Mouse (Mus musculus) left cerebral cortex, postnatal 14 days (tissue): ENCODE results near the gene Wrap53. TPM values are rescaled to one million over a fixed set of nuclear protein-coding genes. Genes with fewer than 3 reads are reported as not detected.
A peak's percentile ranks its signal among the peaks of the same experiment; 100 is the strongest.

Source experiments
- DNase-seq, 2 experiments: peaks; one replicate each; pipeline ENCODE4 v3.0.0; 2021 to 2022; ENCODE audit warnings: low spot score in 2 of 2, mixed read lengths in 1 of 2
- intact Hi-C: fragments of 180-260 bp; cut with DNase I; formaldehyde crosslinking; loops from one replicate; pipeline ENCODE4 v1.15.1; 2025
- total RNA-seq, 2 experiments: library from RNA; stranded (reverse); gene quantifications; 2 replicates each; pipeline ENCODE4 v1.2.3; 2021

The Wrap53 gene
- total RNA-seq, 2 experiments from 2014 or later: 6.9 to 8.3 TPM

GRCm38 (mm10) chr11:69580572-69581146, 604 bp upstream of the Wrap53 start:
- no peak for DNase-seq
- intact Hi-C loops: loop anchor here (2.0 kb wide), 1 partner anchor 34 kb away; no protein-coding TSS in a partner anchor

- DNase-seq: peak; percentile 98
- intact Hi-C loops: loop anchor here (2.0 to 5.0 kb wide), 3 partner anchors 33 to 47 kb away; no protein-coding TSS in a partner anchor
These were observed 682 bp downstream of the Wrap53 start for GRCm38 (mm10) chr11:69579128-69580017.

DNA sequence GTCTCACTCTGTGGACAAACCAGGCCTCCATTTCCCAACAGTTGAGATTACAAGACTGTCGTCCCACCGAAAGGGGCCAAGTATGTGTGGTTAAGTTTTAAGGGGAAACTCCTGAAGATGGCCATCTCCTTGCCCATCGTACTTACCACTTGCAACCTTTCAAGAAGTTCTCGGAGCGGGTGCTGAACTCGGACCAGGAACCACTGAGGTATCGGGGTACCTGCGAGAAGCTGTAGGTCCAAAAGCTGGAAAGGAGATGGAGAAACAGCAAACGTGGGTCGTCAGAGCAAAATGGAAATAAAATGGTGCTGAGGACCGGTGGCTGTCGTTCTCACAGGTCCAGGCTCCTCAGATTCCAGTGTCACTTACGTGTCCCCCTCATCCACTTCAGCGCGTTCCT, 1.8 kb downstream of the Wrap53 start:
- intact Hi-C loops: loop anchor here (2.0 to 5.0 kb wide), 2 partner anchors 32 to 46 kb away; no protein-coding TSS in a partner anchor
- no peak for DNase-seq

- intact Hi-C loops: loop anchor here (5.0 kb wide), 1 partner anchor 44 kb away; no protein-coding TSS in a partner anchor
- no peak for DNase-seq
These were observed 3.7 kb downstream of the Wrap53 start for GRCm38 (mm10) chr11:69576307-69576706.

- intact Hi-C loops: loop anchor here (5.0 kb wide), 1 partner anchor 43 kb away; no protein-coding TSS in a partner anchor
- DNase-seq: no peak
These were observed 4.8 kb downstream of the Wrap53 start for GRCm38 (mm10) chr11:69575220-69575619.

GRCm38 (mm10) chr11:69565131-69565530, 14.9 kb downstream of the Wrap53 start:
- intact Hi-C loops: no loop called here
- no peak for DNase-seq

GRCm38 (mm10) chr11:69564391-69564790, 15.7 kb downstream of the Wrap53 start:
- no peak for DNase-seq
- intact Hi-C loops: no loop called here

DNA sequence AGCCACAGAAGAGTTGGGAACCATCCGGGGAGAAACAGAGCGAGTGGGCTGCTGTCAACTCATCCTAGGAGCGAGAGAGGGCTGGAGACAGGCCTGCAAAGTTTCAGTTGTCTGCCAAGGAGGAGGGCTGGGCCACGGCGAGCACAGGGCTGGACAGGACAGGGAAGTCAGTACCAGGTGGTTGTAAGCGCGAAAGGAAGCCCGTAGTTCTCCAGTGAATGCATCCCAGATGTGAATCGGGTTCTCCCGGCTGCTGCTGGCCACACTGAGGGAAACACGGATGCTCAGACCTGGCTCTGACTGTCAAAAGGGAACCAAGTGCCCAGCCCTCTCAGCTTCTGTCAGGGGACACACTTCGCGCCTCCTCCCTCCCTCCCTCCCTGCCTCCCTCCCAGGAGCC, 16.7 kb downstream of the Wrap53 start:
- intact Hi-C loops: no loop called here
- no peak for DNase-seq

- intact Hi-C loops: no loop called here
- DNase-seq: no peak
These were observed 18.9 kb downstream of the Wrap53 start for GRCm38 (mm10) chr11:69560896-69561854.

DNA sequence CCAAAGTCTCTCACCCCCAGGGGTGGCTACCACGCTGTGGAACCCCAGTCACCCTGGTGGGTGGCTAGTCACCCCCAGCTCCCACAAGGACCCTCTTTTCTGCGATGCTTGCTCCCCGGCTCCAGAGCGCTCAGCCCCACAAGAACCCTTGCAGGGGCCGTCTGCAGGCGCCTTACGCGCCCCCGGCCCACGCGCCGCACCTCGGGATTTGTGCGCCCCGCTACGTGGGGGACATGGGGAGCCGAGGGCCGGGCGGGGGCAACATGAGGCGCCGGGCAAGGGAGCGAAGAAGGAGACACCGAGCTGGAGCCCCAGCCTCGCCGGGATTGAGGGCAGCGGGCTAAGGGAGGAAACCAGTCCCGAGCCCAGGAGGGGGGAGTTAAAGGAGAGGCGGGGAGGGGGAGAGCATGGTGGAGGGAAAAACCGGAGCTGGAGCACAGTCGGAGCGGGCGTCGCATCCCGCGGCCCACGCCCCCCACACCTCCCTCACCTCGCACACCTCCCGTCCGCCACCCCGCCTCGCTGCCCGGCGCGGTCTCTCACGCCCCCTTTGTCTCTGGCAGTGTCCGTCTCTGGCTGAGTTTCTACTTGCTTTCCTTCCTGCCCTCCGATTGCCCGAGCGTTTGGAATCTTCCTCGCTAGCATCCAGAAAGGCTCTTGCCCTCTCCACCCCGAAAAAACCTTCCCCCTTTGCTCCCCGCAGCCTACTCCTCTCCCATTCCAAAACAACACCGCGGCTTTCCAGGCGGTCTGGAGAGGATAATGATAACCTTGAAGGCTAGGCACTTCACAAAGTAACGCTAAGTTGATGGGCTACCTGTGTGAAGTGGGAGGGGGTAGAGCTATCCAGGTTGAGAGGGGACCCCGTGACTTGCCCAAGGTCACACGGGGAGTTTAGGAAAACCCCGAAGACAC, 19.9 kb downstream of the Wrap53 start, which contains the start of gene Efnb3:
Gene Efnb3, minus strand, starts transcription at position 355 of the 915 bp plus-strand sequence.
- intact Hi-C loops: no loop called here
- peak in 1 of 2 experiments; percentile 45 for DNase-seq

DNA sequence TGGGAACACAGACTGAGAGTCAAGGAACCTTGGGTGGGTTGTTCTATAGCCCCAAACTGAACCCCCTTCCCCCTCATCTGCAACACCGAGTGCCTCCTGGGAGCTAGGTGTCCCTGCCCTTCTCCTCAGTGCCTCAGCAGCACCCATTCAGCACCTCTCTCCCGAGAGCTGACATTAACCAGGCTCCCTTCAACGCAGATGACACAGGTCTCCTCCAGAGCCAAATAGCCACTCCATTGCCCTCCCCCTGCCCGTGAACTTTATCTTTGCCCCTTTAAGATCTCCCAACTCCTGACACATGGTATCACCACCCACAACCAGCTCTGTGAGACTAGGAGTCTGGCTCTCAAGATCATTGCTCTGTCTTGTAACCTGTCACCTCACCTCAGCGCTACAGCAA, 20.9 kb downstream of the Wrap53 start:
- intact Hi-C loops: no loop called here

GRCm38 (mm10) chr11:69558756-69559155, 21.3 kb downstream of the Wrap53 start:
- no peak for DNase-seq
- intact Hi-C loops: no loop called here

More for the DNA sequence above, 20.9 kb downstream of the Wrap53 start:
- no peak for DNase-seq

DNA sequence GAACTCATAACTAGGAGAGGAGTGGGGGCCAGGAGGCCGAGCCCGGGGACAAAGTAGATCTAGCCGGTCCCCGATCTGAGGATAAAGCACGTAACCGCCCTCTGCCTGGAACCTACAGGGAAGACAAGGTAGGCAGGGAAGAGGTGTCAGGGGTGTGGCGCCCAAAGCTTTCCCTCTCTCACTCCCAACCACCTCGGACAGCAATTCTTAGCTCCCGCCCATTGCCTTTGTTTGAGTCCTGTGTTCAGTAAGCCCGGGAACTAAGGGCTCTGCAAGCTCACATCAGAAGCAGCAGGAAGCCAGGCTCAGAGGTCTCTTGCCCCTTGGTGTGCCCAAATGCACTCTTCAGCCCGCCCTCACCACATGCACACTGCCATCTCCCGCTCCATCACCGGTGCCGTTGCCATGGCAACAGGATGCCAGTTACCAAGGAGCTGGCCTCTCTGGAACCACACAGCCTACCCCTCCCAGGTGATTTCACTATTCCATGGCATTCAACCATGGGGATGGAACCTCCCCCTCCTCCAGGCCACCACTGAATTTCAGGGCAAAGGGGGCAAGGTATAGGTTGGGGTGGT, 22.6 kb downstream of the Wrap53 start:
- DNase-seq: peak in 1 of 2 experiments; percentile 65
- intact Hi-C loops: no loop called here

DNA sequence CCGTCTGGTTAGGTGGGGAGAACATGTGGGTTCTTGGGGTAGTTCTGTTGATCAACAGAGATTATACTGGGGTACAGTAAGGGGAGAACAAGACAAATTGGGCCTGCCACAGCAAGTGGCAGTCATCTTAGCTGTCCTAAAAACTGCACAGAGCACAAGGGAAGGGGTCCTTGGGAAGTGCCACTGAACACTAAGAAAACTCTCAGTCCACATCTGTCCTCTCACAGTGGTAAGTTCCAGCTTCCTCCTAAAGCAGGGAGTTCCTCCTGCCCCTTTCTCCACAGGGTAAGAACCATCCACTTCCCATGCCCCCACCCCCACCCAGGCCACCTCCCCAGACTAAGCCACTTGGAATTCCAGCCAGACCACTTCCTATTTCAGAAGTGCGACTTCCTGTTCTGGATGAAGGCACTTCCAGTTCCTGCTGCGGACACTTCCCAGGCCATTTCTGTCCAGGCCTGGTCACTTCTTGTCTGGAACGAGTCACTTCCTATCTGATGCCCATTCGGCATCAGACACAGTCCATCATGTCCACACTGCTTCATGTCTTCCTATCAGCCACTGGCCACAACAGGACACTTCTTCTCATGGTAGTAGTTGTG, 25.4 kb downstream of the Wrap53 start:
- no peak for DNase-seq
- intact Hi-C loops: no loop called here

GRCm38 (mm10) chr11:69553341-69553721, 26.7 kb downstream of the Wrap53 start:
- intact Hi-C loops: no loop called here
- DNase-seq: no peak

- peak; percentile 64 to 86 for DNase-seq
- intact Hi-C loops: no loop called here
These were observed 27.3 kb downstream of the Wrap53 start for GRCm38 (mm10) chr11:69552622-69553340.

DNA sequence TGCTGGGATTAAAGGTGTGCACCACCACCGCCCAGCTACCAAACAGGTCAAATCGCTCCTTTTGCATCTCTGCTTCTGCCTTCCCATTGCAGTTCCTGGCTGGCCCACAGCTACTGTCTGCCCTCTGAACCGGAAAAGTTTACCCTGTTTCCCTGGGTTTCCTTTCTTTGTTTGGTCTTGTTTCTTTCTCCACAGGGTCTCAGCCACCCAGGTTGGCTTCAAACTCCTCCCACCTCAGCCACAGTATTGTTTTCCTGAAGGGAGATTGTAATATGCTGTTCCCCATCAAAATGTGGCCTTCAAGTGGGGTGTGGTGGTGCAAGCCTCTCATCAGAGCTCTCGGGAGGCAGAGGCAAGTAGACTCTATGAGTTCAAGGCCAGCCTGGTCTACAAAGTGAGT, 28.7 kb downstream of the Wrap53 start:
- DNase-seq: no peak
- intact Hi-C loops: no loop called here
